Mouse (Mus musculus): ENCODE data around the gene Prdx3. TPM values are rescaled to one million over a fixed set of nuclear protein-coding genes. Genes with fewer than 3 reads are reported as not detected.

The Prdx3 gene
- 107 and 108 TPM in 2 replicates for polyA plus RNA-seq (2014; fragmentation: Nextera tagmentation; extraction: Ambion mirVana)

DNA sequence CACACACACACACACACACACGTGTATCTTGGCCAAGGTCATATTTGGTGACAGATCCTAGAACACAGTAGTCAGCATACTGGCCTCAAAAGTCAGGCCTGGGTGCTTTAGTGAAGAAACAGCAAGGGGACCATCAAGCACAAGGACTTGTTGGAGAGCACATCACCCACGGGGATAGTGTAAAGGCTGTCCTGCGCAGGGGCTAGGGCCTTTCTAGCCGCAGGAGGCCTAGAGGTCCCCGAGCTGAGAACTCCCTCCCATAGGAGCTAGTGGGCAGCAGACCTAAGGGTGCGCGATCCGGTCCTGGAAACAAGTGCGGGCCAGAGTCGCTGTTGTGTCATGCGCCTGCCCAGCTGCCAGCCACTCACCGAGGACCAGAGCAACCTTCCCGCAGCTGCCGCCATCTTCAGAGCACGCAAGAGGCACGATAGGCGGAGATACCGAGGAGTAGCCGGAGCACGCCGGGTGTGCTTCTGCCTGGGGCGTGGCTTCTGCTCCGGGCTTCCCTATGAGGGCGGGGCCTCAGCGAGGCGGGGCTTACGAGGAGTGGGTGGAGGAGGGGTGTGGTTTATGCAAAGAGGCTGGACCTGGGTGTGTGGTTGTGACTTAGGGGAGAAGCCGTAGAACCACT lies at the start of gene Prdx3:
Prdx3 (minus strand) TSS at position 493 of the 631 bp plus-strand sequence.
- peak within 1 kb of the TSS; percentile 59 for H3K27ac ChIP-seq (ENCODE audit: low read length)
- peak within 1 kb of the TSS; percentile 59 for H3K4me2 ChIP-seq (replicated peaks; ENCODE audit: low read depth, low read length)
- peak within 1 kb of the TSS; percentile 51 for H3K4me3 ChIP-seq (ENCODE audit: low read depth, low read length)
- no peaks in the 10 kb centered on the region for H3K9me3 ChIP-seq (ENCODE audit: control insufficient read depth, low read depth, low read length)
- WGBS: 1% methylated on average over 28 of the region's 28 CpGs
- no peaks in the 10 kb centered on the region for H3K27me3 ChIP-seq (ENCODE audit: control insufficient read depth, insufficient read depth, low read length)
- H3K4me1 ChIP-seq (ENCODE audit: control insufficient read depth, insufficient read depth, low read length): peaks cover 7% of the 10 kb centered on the region
- peak within 1 kb of the TSS; percentile 26 for H3K9ac ChIP-seq (replicated peaks; ENCODE audit: low read depth, low read length)
- peak; percentile 98 for ATAC-seq (ENCODE audit: insufficient number of reproducible peaks, insufficient read depth, low FRiP score, low read depth)
- H3K36me3 ChIP-seq (ENCODE audit: control insufficient read depth, insufficient read depth, low read length): peaks cover 15% of the 10 kb centered on the region

DNA sequence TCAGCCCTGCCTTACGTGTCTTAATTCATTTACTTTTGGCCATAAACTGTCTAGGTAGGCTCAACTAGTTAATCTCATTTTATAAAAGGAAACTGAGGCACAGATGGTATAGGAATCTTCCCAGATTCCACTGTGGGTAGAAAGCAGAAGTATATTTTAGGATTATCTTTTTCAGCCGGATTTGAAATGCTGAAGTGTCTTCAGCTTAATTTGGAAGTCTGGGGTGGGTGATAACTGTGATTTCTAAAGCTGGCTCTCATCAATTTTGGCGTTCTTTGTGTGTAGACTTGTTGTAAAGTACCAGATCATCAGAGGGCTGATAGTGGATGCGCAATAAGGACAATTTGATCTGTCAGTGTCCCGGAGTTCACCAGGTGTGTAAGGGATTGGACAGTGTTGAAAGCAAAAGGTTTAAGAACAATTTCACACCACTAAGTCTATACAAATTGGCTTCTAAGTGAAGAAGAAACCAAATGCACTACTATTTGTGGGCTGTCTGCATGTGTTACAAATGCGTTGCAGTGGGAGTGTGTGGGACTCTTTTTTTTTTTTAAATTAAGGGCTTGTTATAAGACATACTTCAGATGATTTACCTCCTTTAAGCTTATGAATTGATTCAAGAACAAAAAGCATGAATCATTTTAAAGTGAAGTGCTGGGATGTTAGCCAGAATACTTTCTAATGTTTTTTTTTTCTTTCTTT lies 42.7 kb upstream of the Prdx3 start:
- no peak for ATAC-seq (ENCODE audit: insufficient number of reproducible peaks, insufficient read depth, low FRiP score, low read depth)
- 69% methylated on average over 6 of the region's 6 CpGs for WGBS
- no peaks in the 10 kb centered on the region for H3K36me3 ChIP-seq (ENCODE audit: control insufficient read depth, insufficient read depth, low read length)
- no peaks in the 10 kb centered on the region for H3K4me1 ChIP-seq (ENCODE audit: control insufficient read depth, insufficient read depth, low read length)
- no peak overlapping the region for H3K4me3 ChIP-seq (ENCODE audit: low read depth, low read length)
- H3K9me3 ChIP-seq (ENCODE audit: control insufficient read depth, low read depth, low read length): no peaks in the 10 kb centered on the region
- H3K27me3 ChIP-seq (ENCODE audit: control insufficient read depth, insufficient read depth, low read length): no peaks in the 10 kb centered on the region
- no peak overlapping the region for H3K9ac ChIP-seq (replicated peaks; ENCODE audit: low read depth, low read length)
- no peak overlapping the region for H3K4me2 ChIP-seq (replicated peaks; ENCODE audit: low read depth, low read length)
- no peak overlapping the region for H3K27ac ChIP-seq (ENCODE audit: low read length)

DNA sequence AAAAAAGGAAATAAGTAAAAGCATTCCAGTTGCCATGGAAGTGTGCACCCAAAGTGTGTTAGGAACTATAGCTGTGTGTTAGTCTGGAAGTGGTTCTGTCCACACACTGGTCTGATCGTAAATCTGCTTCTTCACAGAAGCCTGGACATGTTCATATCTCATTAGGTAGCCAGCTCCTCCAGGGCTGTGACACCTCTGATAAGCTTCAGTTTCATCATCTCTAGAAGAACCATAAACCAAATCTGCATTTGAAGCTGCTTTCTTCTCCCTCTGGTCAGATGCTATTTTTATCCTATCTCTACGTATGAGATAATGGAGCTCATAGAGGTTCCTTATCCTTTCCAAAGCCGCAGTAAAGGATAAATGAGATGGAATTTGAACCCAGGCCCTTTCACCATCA lies 41.5 kb upstream of the Prdx3 start:
- Histone ChIP-seq H3K4me2 (replicated peaks; ENCODE audit: low read depth, low read length) (no peak overlapping the region), H3K9ac (replicated peaks; ENCODE audit: low read depth, low read length) (no peak overlapping the region), H3K9me3 (ENCODE audit: control insufficient read depth, low read depth, low read length) (no peaks in the 10 kb centered on the region), H3K4me1 (ENCODE audit: control insufficient read depth, insufficient read depth, low read length) (no peaks in the 10 kb centered on the region), H3K27me3 (ENCODE audit: control insufficient read depth, insufficient read depth, low read length) (no peaks in the 10 kb centered on the region), H3K4me3 (ENCODE audit: low read depth, low read length) (no peak overlapping the region), H3K36me3 (ENCODE audit: control insufficient read depth, insufficient read depth, low read length) (no peaks in the 10 kb centered on the region), H3K27ac (ENCODE audit: low read length) (no peak overlapping the region)
- ATAC-seq (ENCODE audit: insufficient number of reproducible peaks, insufficient read depth, low FRiP score, low read depth): no peak
- WGBS: 86% methylated on average over 3 of the region's 3 CpGs

DNA sequence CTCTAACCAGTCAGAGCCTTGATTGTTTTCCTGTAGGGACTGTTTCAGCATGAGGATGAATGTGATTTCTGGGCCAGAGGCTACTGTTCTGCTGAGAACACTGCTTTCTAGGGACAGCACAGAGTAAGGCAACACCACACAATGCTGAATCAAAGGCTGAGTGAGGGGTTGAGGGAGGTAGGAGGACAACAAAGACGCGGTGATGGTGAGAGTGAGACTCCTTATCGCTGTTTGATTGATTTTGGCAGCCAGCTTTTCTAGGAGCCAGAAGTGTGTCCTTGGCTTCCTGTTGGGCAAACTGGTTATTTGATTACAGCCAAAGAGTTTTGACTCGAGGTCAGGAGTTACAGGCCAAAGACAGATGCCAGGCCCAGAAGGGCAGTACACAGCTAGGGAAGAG lies 40.9 kb upstream of the Prdx3 start:
- Histone ChIP-seq H3K4me2 (replicated peaks; ENCODE audit: low read depth, low read length) (no peak overlapping the region), H3K9ac (replicated peaks; ENCODE audit: low read depth, low read length) (no peak overlapping the region)
- WGBS: 44% methylated on average over 4 of the region's 4 CpGs

DNA sequence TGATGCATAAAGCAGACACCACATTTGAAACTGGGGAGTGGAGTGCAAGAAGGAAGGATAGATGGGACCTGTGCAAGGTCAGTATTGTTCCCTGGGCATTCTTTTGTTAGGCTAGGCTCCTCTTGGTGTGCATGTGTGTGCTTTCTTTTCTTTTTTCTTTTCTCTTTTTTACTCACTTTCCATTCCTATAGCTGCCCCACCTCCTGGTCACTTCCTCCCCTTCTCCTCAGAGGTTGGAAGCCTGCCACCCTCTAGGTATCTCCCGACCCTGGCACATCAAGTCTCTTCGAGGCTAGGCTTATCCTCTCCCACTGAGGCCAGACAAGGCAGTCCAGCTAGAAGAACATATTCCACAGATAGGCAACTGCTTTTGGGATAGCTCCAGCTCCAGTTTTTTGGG lies 37.3 kb upstream of the Prdx3 start:
- Histone ChIP-seq H3K9ac (replicated peaks; ENCODE audit: low read depth, low read length) (no peak overlapping the region), H3K9me3 (ENCODE audit: control insufficient read depth, low read depth, low read length) (no peaks in the 10 kb centered on the region), H3K4me2 (replicated peaks; ENCODE audit: low read depth, low read length) (no peak overlapping the region), H3K36me3 (ENCODE audit: control insufficient read depth, insufficient read depth, low read length) (no peaks in the 10 kb centered on the region), H3K27me3 (ENCODE audit: control insufficient read depth, insufficient read depth, low read length) (no peaks in the 10 kb centered on the region), H3K4me3 (ENCODE audit: low read depth, low read length) (no peak overlapping the region), H3K27ac (ENCODE audit: low read length) (no peak overlapping the region), H3K4me1 (ENCODE audit: control insufficient read depth, insufficient read depth, low read length) (no peaks in the 10 kb centered on the region)
- ATAC-seq (ENCODE audit: insufficient number of reproducible peaks, insufficient read depth, low FRiP score, low read depth): no peak
- 83% methylated on average over 2 of the region's 2 CpGs for WGBS

More for the DNA sequence above, 40.9 kb upstream of the Prdx3 start:
- no peak overlapping the region for H3K4me3 ChIP-seq (ENCODE audit: low read depth, low read length)
- no peaks in the 10 kb centered on the region for H3K4me1 ChIP-seq (ENCODE audit: control insufficient read depth, insufficient read depth, low read length)
- no peaks in the 10 kb centered on the region for H3K27me3 ChIP-seq (ENCODE audit: control insufficient read depth, insufficient read depth, low read length)
- no peaks in the 10 kb centered on the region for H3K9me3 ChIP-seq (ENCODE audit: control insufficient read depth, low read depth, low read length)
- ATAC-seq (ENCODE audit: insufficient number of reproducible peaks, insufficient read depth, low FRiP score, low read depth): no peak
- H3K36me3 ChIP-seq (ENCODE audit: control insufficient read depth, insufficient read depth, low read length): no peaks in the 10 kb centered on the region
- no peak overlapping the region for H3K27ac ChIP-seq (ENCODE audit: low read length)

DNA sequence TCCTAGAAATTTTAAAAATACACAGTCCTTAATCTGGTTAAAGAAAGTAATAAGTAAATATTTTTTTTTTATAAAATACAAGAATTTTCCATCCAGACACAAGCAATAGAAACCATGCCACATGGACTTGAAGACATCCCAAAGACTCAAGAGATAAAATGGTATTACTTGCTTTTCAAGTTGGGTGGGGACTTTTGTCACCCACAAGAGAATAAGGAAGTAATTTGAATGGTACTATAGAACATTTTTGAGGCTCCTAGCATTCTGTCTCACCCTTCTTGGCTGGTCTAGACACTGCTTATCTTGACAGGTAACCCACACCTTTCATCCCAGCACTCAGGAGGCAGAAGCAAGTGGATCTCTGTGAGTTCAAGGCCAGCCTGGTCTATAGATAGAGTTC lies 35.9 kb upstream of the Prdx3 start:
- Histone ChIP-seq H3K27ac (ENCODE audit: low read length) (no peak overlapping the region), H3K9ac (replicated peaks; ENCODE audit: low read depth, low read length) (no peak overlapping the region), H3K36me3 (ENCODE audit: control insufficient read depth, insufficient read depth, low read length) (no peaks in the 10 kb centered on the region), H3K4me2 (replicated peaks; ENCODE audit: low read depth, low read length) (no peak overlapping the region), H3K27me3 (ENCODE audit: control insufficient read depth, insufficient read depth, low read length) (no peaks in the 10 kb centered on the region), H3K9me3 (ENCODE audit: control insufficient read depth, low read depth, low read length) (no peaks in the 10 kb centered on the region), H3K4me1 (ENCODE audit: control insufficient read depth, insufficient read depth, low read length) (no peaks in the 10 kb centered on the region), H3K4me3 (ENCODE audit: low read depth, low read length) (no peak overlapping the region)
- no peak for ATAC-seq (ENCODE audit: insufficient number of reproducible peaks, insufficient read depth, low FRiP score, low read depth)

DNA sequence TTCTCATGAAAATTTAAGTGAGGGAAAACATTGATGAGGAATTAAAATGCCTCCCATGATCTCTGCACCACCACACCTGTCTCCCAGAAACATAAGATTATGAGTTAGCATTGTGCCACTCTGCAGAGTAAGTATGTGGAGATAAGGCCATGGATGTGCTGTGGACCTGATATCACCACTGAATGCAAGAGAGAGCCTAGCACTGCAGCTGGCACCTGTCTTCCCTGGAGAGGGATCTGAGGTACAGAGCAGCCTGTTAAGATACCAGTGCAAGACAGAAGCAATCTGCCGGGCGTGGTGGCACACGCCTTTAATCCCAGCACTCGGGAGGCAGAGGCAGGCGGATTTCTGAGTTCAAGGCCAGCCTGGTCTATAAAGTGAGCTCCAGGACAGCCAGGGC lies 31.1 kb upstream of the Prdx3 start:
- no peaks in the 10 kb centered on the region for H3K27me3 ChIP-seq (ENCODE audit: control insufficient read depth, insufficient read depth, low read length)
- no peak overlapping the region for H3K27ac ChIP-seq (ENCODE audit: low read length)
- no peaks in the 10 kb centered on the region for H3K4me1 ChIP-seq (ENCODE audit: control insufficient read depth, insufficient read depth, low read length)
- no peak overlapping the region for H3K9ac ChIP-seq (replicated peaks; ENCODE audit: low read depth, low read length)
- H3K4me2 ChIP-seq (replicated peaks; ENCODE audit: low read depth, low read length): no peak overlapping the region
- H3K9me3 ChIP-seq (ENCODE audit: control insufficient read depth, low read depth, low read length): no peaks in the 10 kb centered on the region
- 94% methylated on average over 5 of the region's 5 CpGs for WGBS
- no peaks in the 10 kb centered on the region for H3K36me3 ChIP-seq (ENCODE audit: control insufficient read depth, insufficient read depth, low read length)
- ATAC-seq (ENCODE audit: insufficient number of reproducible peaks, insufficient read depth, low FRiP score, low read depth): no peak
- no peak overlapping the region for H3K4me3 ChIP-seq (ENCODE audit: low read depth, low read length)

DNA sequence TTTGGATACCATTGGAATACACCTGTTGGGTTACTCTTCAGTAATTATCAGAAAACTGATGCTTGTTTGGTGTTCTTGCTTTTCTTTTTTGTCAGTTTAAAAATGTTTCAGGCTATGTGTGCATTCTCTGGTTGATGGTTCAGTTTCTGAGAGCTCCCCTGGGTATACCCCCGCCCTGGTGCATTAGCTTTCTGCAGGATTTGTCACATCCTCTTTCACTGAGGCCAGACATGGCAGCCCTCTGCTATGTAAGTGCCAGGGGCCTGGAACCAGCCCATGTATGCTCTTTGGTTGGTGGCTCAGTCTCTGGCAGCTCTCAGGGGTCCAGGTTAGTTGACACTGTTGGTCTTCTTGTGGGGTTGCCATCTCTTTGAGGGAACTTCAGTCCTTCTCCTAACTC lies 29.6 kb upstream of the Prdx3 start:
- no peaks in the 10 kb centered on the region for H3K27me3 ChIP-seq (ENCODE audit: control insufficient read depth, insufficient read depth, low read length)
- 95% methylated on average over 1 of the region's 1 CpGs for WGBS
- H3K4me1 ChIP-seq (ENCODE audit: control insufficient read depth, insufficient read depth, low read length): no peaks in the 10 kb centered on the region
- no peak overlapping the region for H3K4me2 ChIP-seq (replicated peaks; ENCODE audit: low read depth, low read length)
- no peak overlapping the region for H3K9ac ChIP-seq (replicated peaks; ENCODE audit: low read depth, low read length)
- no peak for ATAC-seq (ENCODE audit: insufficient number of reproducible peaks, insufficient read depth, low FRiP score, low read depth)
- no peak overlapping the region for H3K4me3 ChIP-seq (ENCODE audit: low read depth, low read length)
- H3K9me3 ChIP-seq (ENCODE audit: control insufficient read depth, low read depth, low read length): no peaks in the 10 kb centered on the region
- no peaks in the 10 kb centered on the region for H3K36me3 ChIP-seq (ENCODE audit: control insufficient read depth, insufficient read depth, low read length)
- no peak overlapping the region for H3K27ac ChIP-seq (ENCODE audit: low read length)

DNA sequence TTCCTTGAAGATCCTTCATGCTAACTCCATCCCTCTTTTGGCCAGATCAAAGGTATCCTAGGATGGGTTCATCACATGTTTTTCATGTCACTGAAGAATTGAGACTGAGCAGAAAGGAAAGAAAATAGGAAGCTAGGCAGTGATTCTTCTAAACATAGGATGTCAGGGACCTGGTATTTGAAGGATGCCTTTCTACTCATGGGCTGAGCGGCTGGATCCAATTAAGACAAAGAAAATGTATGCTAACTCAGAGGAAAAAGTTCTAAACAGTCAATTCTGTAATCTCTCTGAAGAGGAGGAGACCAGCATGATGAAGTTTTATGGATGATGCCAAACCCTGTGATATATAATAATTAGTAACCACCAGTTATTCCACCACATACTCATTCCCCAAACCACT lies 28.8 kb upstream of the Prdx3 start:
- ATAC-seq (ENCODE audit: insufficient number of reproducible peaks, insufficient read depth, low FRiP score, low read depth): no peak
- H3K4me2 ChIP-seq (replicated peaks; ENCODE audit: low read depth, low read length): no peak overlapping the region

More for the DNA sequence above, 28.8 kb upstream of the Prdx3 start:
- Histone ChIP-seq H3K27me3 (ENCODE audit: control insufficient read depth, insufficient read depth, low read length) (no peaks in the 10 kb centered on the region), H3K4me3 (ENCODE audit: low read depth, low read length) (no peak overlapping the region), H3K36me3 (ENCODE audit: control insufficient read depth, insufficient read depth, low read length) (no peaks in the 10 kb centered on the region), H3K9me3 (ENCODE audit: control insufficient read depth, low read depth, low read length) (no peaks in the 10 kb centered on the region), H3K27ac (ENCODE audit: low read length) (no peak overlapping the region), H3K4me1 (ENCODE audit: control insufficient read depth, insufficient read depth, low read length) (no peaks in the 10 kb centered on the region), H3K9ac (replicated peaks; ENCODE audit: low read depth, low read length) (no peak overlapping the region)
- 63% methylated on average over 1 of the region's 1 CpGs for WGBS

Measured in stomach, embryonic 14.5 days (tissue).